Mouse (Mus musculus) embryonic fibroblast, embryonic 13.5 days (primary cell): Measurements from ENCODE around the gene Gm20696. TPM values are rescaled to one million over a fixed set of nuclear protein-coding genes. Genes with fewer than 3 reads are reported as not detected.

Experiments
- H3K27ac ChIP-seq: 2 replicates; pipeline ENCODE4 v1.5.1; 2012; ENCODE audit warnings: low read length, control low read depth, inconsistent platforms; ENCODE audit not compliant: insufficient read depth
- H3K4me1 ChIP-seq: 2 replicates; pipeline ENCODE4 v1.6.1; 2011; ENCODE audit warnings: low read length; ENCODE audit not compliant: control insufficient read depth, insufficient read depth
- H3K4me3 ChIP-seq: 2 replicates; pipeline ENCODE4 v1.5.1; 2011; ENCODE audit warnings: mild to moderate bottlenecking, control low read depth, low read length; ENCODE audit not compliant: insufficient read depth
- CTCF ChIP-seq: IDR thresholded peaks from 2 replicates; pipeline ENCODE4 v1.5.1; 2011; ENCODE audit warnings: mild to moderate bottlenecking, control low read depth, low read length, moderate library complexity, borderline replicate concordance; ENCODE audit not compliant: insufficient read depth
- POLR2A ChIP-seq: IDR thresholded peaks from 2 replicates; pipeline ENCODE4 v1.6.1; 2011; ENCODE audit warnings: low read depth, mild to moderate bottlenecking, control low read depth, low read length, moderate library complexity
- polyA plus RNA-seq: library from polyadenylated mRNA; stranded (reverse); fragments of >200 nt; gene quantifications from 2 replicates; pipeline ENCODE4 v1.2.4, GENCODE M21; 2011; ENCODE audit warnings: low read depth; ENCODE audit not compliant: missing spikeins, insufficient read length

The Gm20696 gene
- polyA plus RNA-seq, 1 experiment, result 5.2 TPM

DNA sequence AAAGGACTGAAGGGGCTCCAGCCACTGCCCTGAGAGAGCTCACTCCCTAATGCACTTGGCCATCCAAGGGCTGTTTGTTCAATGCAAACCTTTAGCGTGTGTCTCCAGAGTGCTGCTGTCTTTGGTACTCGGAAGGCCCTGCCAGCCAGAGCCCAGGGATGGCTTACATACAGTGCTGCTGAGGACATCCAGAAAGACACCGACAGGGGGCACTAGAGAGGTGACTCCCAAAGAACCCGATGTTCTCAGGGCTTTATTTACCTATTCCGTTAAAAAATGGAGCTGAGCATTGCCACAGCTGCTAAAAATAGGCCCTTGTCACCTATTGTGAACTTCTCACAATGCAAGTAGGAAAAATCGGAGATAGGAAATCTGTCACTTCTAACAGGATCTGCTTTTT is 54.7 kb downstream of the Gm20696 start:
- TF ChIP-seq POLR2A, result no peak
- no peak for TF ChIP-seq CTCF
- no peaks in the 10 kb centered on the region for H3K4me1 ChIP-seq
- no peak overlapping the region for H3K4me3 ChIP-seq
- no peak overlapping the region for H3K27ac ChIP-seq

GRCm38 (mm10) chr6:99610454-99611427 is 55.9 kb downstream of the Gm20696 start:
- H3K4me1 ChIP-seq, result no peaks in the 10 kb centered on the region
- no peak overlapping the region for H3K27ac ChIP-seq
- no peak overlapping the region for H3K4me3 ChIP-seq
- TF ChIP-seq POLR2A (no peak), CTCF (no peak)

DNA sequence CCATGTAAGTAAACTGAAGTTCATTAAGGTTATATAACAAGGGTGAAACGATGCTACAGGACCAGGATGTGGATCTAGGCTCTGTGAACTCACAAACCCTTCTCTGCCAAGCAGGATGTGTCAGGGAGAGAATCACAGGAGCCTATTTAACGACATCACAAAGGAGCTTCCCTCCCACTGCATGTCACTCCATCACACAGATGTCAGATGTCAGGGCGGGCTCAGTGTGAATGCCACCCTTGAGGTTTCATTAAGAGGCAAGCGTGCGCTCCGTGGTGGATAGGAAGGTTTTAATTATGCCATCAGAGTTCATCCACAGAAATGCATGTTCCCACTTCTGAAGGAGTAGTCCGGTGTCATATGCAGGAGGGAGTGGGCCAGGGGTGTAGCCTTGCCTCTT is 60.5 kb downstream of the Gm20696 start:
- Histone ChIP-seq H3K4me1 (no peaks in the 10 kb centered on the region), H3K27ac (no peak overlapping the region), H3K4me3 (no peak overlapping the region)
- TF ChIP-seq CTCF (no peak), POLR2A (no peak)

- TF ChIP-seq CTCF, result no peak
- TF ChIP-seq POLR2A, result no peak
- H3K27ac ChIP-seq, result no peak overlapping the region
- no peak overlapping the region for H3K4me3 ChIP-seq
- H3K4me1 ChIP-seq, result no peaks in the 10 kb centered on the region
Measured at GRCm38 (mm10) chr6:99604758-99605157, 61.8 kb downstream of the Gm20696 start.

GRCm38 (mm10) chr6:99602434-99602833 is 64.2 kb downstream of the Gm20696 start:
- Histone ChIP-seq H3K4me1 (no peaks in the 10 kb centered on the region), H3K27ac (no peak overlapping the region), H3K4me3 (no peak overlapping the region)
- TF ChIP-seq POLR2A (no peak), CTCF (no peak)

- Histone ChIP-seq H3K27ac (no peak overlapping the region), H3K4me3 (no peak overlapping the region), H3K4me1 (no peaks in the 10 kb centered on the region)
- TF ChIP-seq POLR2A (no peak), CTCF (no peak)
Measured at GRCm38 (mm10) chr6:99600886-99601285, 65.7 kb downstream of the Gm20696 start.

DNA sequence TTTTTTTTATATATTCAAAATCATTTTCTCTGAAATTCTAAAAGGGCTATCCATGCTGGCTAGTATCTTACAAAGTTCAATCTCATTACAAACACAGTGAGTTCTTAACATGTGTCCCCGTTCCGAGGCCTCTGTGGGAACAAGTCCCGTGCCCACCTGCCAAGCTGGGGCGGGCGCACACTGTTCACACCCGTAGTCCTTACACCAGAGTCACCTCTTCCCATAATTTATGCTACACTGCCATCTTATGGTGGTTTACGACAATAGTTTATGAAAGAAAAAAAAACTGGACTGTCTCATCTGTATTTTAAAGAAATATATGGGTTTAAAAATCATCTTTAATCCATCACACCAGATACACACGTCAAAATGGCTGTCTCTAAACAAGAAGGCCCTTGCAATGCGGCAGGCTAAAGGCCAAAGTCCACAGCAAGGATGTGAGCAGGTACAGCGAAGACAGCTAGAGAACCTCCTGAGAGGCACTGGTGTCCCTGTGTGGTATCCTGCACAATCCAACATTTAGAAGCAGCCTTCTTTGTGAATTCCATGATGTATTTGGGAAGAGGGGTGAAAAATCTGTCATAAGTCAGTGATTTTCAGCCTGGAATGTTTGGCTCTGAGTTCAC is 66.3 kb downstream of the Gm20696 start:
- H3K27ac ChIP-seq, result no peak overlapping the region
- TF ChIP-seq POLR2A (no peak), CTCF (0 out of 2 replicates have a peak, but pooled peaks have one; percentile 29)
- no peaks in the 10 kb centered on the region for H3K4me1 ChIP-seq
- no peak overlapping the region for H3K4me3 ChIP-seq

DNA sequence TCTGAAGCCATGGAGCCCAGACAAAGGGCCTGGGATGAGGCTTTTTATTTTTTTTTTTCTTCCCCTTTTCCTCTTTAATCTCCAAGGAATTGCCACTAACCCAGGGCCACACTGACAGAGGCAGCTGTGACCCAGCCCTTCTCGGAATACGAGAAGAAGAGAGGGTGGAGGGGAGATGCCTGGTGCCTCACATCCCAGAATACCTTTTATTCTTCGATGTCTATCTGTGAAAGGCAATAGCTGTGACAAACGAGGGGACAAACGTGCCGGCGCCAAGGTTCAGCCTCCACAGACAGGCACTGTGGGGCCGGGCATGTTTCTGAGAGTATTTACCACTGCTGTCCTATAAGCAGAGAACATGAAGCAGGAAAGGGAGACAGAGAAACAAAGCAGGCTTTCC is 66.9 kb downstream of the Gm20696 start:
- no peak overlapping the region for H3K27ac ChIP-seq
- no peaks in the 10 kb centered on the region for H3K4me1 ChIP-seq
- no peak overlapping the region for H3K4me3 ChIP-seq
- TF ChIP-seq CTCF, result no peak
- no peak for TF ChIP-seq POLR2A

GRCm38 (mm10) chr6:99599229-99599628 is 67.4 kb downstream of the Gm20696 start:
- H3K4me1 ChIP-seq, result no peaks in the 10 kb centered on the region
- H3K27ac ChIP-seq, result no peak overlapping the region
- no peak for TF ChIP-seq POLR2A
- TF ChIP-seq CTCF, result no peak
- no peak overlapping the region for H3K4me3 ChIP-seq

DNA sequence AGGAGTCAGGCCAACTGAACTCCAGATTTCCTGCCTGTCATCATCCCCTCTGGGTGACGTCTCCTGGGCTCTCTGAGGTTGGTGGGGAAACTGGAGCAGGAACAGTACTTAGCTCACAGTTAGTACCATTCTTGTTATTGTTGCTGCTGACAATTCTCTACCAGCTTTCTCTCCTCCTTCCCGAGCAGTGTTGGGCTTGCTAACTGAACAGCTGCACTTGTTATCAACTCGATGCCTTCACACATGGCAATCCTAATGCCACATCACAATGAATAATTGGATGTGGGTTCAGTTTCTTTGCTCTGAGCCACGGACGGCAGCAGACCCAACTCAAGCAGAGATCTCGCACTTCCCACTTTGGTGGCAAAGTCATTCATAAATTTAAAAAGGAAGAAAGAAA is 89.6 kb downstream of the Gm20696 start:
- H3K4me3 ChIP-seq, result no peak overlapping the region
- H3K4me1 ChIP-seq, result no peaks in the 10 kb centered on the region
- TF ChIP-seq POLR2A (no peak), CTCF (no peak)
- H3K27ac ChIP-seq, result no peak overlapping the region

- Histone ChIP-seq H3K4me3 (no peak overlapping the region), H3K4me1 (no peaks in the 10 kb centered on the region), H3K27ac (no peak overlapping the region)
- TF ChIP-seq CTCF, result no peak
- TF ChIP-seq POLR2A, result no peak
Measured at GRCm38 (mm10) chr6:99575633-99576032, 91.0 kb downstream of the Gm20696 start.
